11 mouse cellular contexts compared by ENCODE assay signal in genomic region chr12:81922838-81923237, GRCm38 (mm10).
"Had no signal": no experiment of that assay in that cellular context is flagged by ENCODE, and none has a peak within 500 bp of the region (broad histone marks: within the 10 kb centered on the region; RNA-seq: fewer than 3 reads in every experiment).

No protein-coding gene starts in this region.

- H3K4me1 ChIP-seq: liver, embryonic 15.5 days; neural tube, embryonic 12.5 days had no signal

- H3K36me3 ChIP-seq: liver, embryonic 15.5 days had no signal

- ATAC-seq: lung, postnatal 0 days; midbrain, embryonic 15.5 days had no signal

- H3K27ac ChIP-seq: left cerebral cortex, adult 2 months; limb, embryonic 10.5 days; liver, embryonic 15.5 days; midbrain, embryonic 15.5 days; neural tube, embryonic 12.5 days had no signal

- DNase-seq: kidney, postnatal 25 days; lung, adult 2 months; lung, postnatal 36 days; thymus, postnatal 4 days had no signal

- H3K9me3 ChIP-seq: limb, embryonic 10.5 days; liver, embryonic 15.5 days; midbrain, embryonic 15.5 days; neural tube, embryonic 12.5 days had no signal

- H3K9ac ChIP-seq: liver, embryonic 15.5 days; midbrain, embryonic 15.5 days; neural tube, embryonic 12.5 days had no signal

- H3K27me3 ChIP-seq: liver, embryonic 15.5 days; midbrain, embryonic 15.5 days; neural tube, embryonic 12.5 days had no signal

- H3K4me2 ChIP-seq: liver, embryonic 11.5 days; liver, embryonic 15.5 days; midbrain, embryonic 15.5 days; neural tube, embryonic 12.5 days had no signal

- H3K4me3 ChIP-seq: left cerebral cortex, adult 2 months; limb, embryonic 10.5 days; liver, embryonic 15.5 days; midbrain, embryonic 15.5 days; neural tube, embryonic 12.5 days had no signal
